8 mouse cellular contexts compared by ENCODE assay signal in genomic region chr3:121953049-121953432, GRCm38 (mm10). TPM values are rescaled to one million over a fixed set of nuclear protein-coding genes. Genes with fewer than 3 reads are reported as not detected.
DNase-seq lines count a peak whose midpoint lies in the region; ATAC-seq and TF ChIP-seq lines count a peak whose summit lies in the region.

No protein-coding gene starts in this region.

- H3K4me1 ChIP-seq in cortical plate, adult 2 months (ENCODE audit: control insufficient read depth, insufficient read depth, low read length), result no peaks in the 10 kb centered on the region
- H3K4me1 ChIP-seq in hindbrain, postnatal 0 days (ENCODE audit: insufficient read depth, low read length), result no peaks in the 10 kb centered on the region

- H3K9me3 ChIP-seq in hindbrain, postnatal 0 days (ENCODE audit: low read length), result no peaks in the 10 kb centered on the region

- DNase-seq in adrenal gland, adult 18-20 months (ENCODE audit: low spot score in 2 of 2), result peak; percentile 91 to 94
- peak; percentile 91 for DNase-seq in gastrocnemius, postnatal 10 days
- peak; percentile 76 for DNase-seq in hindbrain, postnatal 0 days (ENCODE audit: low spot score)
- peak; percentile 33 to 54 for DNase-seq in left cerebral cortex, adult 8-10 months (ENCODE audit: low spot score in 2 of 2)
- DNase-seq in lung, postnatal 4 days, result peak; percentile 95 to 96
- peak; percentile 72 for DNase-seq in right cerebral cortex, adult 18-20 months
- peak; percentile 81 to 83 for DNase-seq in urinary bladder, adult 18-20 months (ENCODE audit: low spot score in 2 of 2)

- peak overlapping the region; percentile 44 for H3K4me3 ChIP-seq in cortical plate, adult 2 months (ENCODE audit: insufficient read depth, low read length)
- H3K4me3 ChIP-seq in hindbrain, postnatal 0 days (ENCODE audit: low read length), result peak overlapping the region; percentile 52

- no peaks in the 10 kb centered on the region for H3K36me3 ChIP-seq in hindbrain, postnatal 0 days (ENCODE audit: insufficient read depth, low read length)

- peak overlapping the region; percentile 63 for H3K4me2 ChIP-seq in hindbrain, postnatal 0 days (ENCODE audit: low read depth, low read length)

- peak; percentile 92 for ATAC-seq in hindbrain, postnatal 0 days

- H3K9ac ChIP-seq in hindbrain, postnatal 0 days (replicated peaks; ENCODE audit: low read length), result peak overlapping the region; percentile 47

- no peaks in the 10 kb centered on the region; the same call in 1 of the 2 replicates for H3K27me3 ChIP-seq in hindbrain, postnatal 0 days (ENCODE audit: insufficient read depth, low read length)

- TF ChIP-seq POLR2A in cortical plate, adult 2 months (IDR thresholded peaks at IDR 0.05; ENCODE audit: extremely low read depth, insufficient read depth, low read length), result no peak

- 1% methylated on average over 35 of the region's 44 CpGs for WGBS in hindbrain, postnatal 0 days

- no peak for TF ChIP-seq CTCF in cortical plate, adult 2 months (IDR thresholded peaks at IDR 0.05; ENCODE audit: extremely low read depth, insufficient read depth, low read length)
- TF ChIP-seq CTCF in hindbrain, postnatal 0 days (IDR thresholded peaks at IDR 0.05; ENCODE audit: low read depth), result no peak

- no peak overlapping the region for H3K27ac ChIP-seq in cortical plate, adult 2 months (ENCODE audit: insufficient read depth, low read length)
- H3K27ac ChIP-seq in hindbrain, postnatal 0 days, result no peak overlapping the region

RNA-seq across cellular contexts. Expression of gene Arhgap29, which starts 0.7 kb away (rescaled TPM):
- 10 to 100 TPM; 48.6 to 58.7 TPM for total RNA-seq in adrenal gland, adult 18-20 months (2021)
- 16.1 and 16.8 TPM in 2 replicates for polyA plus RNA-seq in cortical plate, adult 2 months (2012; rRNA removed)
- 10 to 100 TPM; 40.9 to 54.1 TPM for total RNA-seq in gastrocnemius, postnatal 10 days (2021)
- total RNA-seq in hindbrain, postnatal 0 days (2014; rRNA removed), result 21.7 and 21.8 TPM in 2 replicates
- 13.6 and 14.8 TPM in 2 replicates for polyA plus RNA-seq in hindbrain, postnatal 0 days (2015; fragmentation: Nextera tagmentation; extraction: Ambion mirVana)
- total RNA-seq in left cerebral cortex, adult 8-10 months (2022), result 10 to 100 TPM; 20.0 to 26.9 (median 24.7) TPM

Comparison
In these comparisons a context has a peak if more than half of its experiments do, and no peak if none do; other contexts are left out.
1. DNase-seq: peak in every context shown above with its lines; median percentile 96 in lung, postnatal 4 days; 92 in adrenal gland, adult 18-20 months; 91 in gastrocnemius, postnatal 10 days; 82 in urinary bladder, adult 18-20 months; 76 in hindbrain, postnatal 0 days; 72 in right cerebral cortex, adult 18-20 months; 44 in left cerebral cortex, adult 8-10 months.